Mouse (Mus musculus): ENCODE measurements around the gene Best2. TPM values are rescaled to one million over a fixed set of nuclear protein-coding genes. Genes with fewer than 3 reads are reported as not detected.
A peak's percentile ranks its signal among the peaks of the same experiment; 100 is the strongest.

Gene Best2
- polyA plus RNA-seq, 1 experiment from 2014 or later, result not detected

DNA sequence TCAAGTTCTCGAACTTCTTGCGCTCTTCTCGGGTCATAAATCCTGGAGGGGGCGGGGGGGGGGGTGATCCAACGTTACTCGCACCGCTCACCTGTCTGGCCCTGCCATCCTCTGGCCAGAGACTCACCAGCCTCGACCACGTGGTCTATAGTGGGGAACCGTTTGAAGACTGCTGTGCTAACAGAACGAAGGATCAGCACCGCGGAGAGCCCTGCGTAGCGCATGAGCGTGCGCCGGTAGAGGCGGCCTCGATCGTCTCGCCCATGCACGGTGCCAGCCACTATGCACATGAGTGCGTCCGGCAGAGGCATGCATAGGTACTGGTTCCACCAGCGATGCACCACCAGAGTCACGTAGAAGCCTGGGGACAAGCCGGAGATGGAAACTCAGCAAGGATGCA is 3.1 kb downstream of the Best2 start:
- H3K9me3 ChIP-seq (ENCODE audit: control insufficient read depth, low read length), result no peaks in the 10 kb centered on the region
- H3K36me3 ChIP-seq (ENCODE audit: control insufficient read depth, insufficient read depth, low read length), result no peaks in the 10 kb centered on the region
- no peaks in the 10 kb centered on the region for H3K4me1 ChIP-seq (replicated peaks; ENCODE audit: control insufficient read depth, insufficient read depth, low read length)
- ATAC-seq (replicated peaks; ENCODE audit: low FRiP score, low TSS enrichment, low read depth) (no peak), DNase-seq (ENCODE audit: low spot score) (no peak)
- H3K4me2 ChIP-seq (ENCODE audit: low read length), result no peak overlapping the region
- peaks cover 53% of the 10 kb centered on the region for H3K27me3 ChIP-seq (replicated peaks; ENCODE audit: control insufficient read depth, insufficient read depth, low read length)
- no peak overlapping the region for H3K4me3 ChIP-seq (ENCODE audit: low read depth, low read length)
- no peak overlapping the region for H3K9ac ChIP-seq (ENCODE audit: low read length)
- WGBS, result 12% methylated on average over 28 of the region's 28 CpGs
- no peak overlapping the region for H3K27ac ChIP-seq (ENCODE audit: low read depth)

DNA sequence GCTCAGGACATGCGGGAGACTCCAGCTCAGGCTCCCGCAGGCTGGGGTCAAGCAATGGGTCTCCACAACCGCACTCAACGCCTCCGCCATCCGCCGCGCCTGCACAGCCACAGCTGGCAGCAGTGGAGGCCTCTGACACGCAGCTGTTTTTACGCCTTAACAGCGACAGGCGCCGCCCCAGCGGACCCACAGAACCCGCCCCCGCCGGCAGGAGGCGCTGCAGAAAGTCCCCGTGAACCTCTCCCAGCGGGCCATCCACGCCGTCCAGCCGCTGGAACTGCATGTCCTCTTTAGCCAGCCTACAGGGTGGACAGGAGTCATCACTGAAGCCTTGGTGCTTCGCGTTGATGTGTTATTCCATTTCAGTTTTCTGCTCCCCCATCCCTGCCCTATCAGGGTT is 6.6 kb downstream of the Best2 start:
- Histone ChIP-seq H3K4me1 (replicated peaks; ENCODE audit: control insufficient read depth, insufficient read depth, low read length) (no peaks in the 10 kb centered on the region), H3K4me2 (ENCODE audit: low read length) (no peak overlapping the region), H3K4me3 (ENCODE audit: low read depth, low read length) (no peak overlapping the region), H3K27me3 (replicated peaks; ENCODE audit: control insufficient read depth, insufficient read depth, low read length) (peaks cover 38% of the 10 kb centered on the region), H3K36me3 (ENCODE audit: control insufficient read depth, insufficient read depth, low read length) (0 out of 2 replicates have a peak, but pooled peaks cover 3% of the 10 kb centered on the region), H3K9me3 (ENCODE audit: control insufficient read depth, low read length) (no peaks in the 10 kb centered on the region), H3K9ac (ENCODE audit: low read length) (no peak overlapping the region), H3K27ac (ENCODE audit: low read depth) (no peak overlapping the region)
- DNase-seq (ENCODE audit: low spot score) (peak; percentile 68), ATAC-seq (replicated peaks; ENCODE audit: low FRiP score, low TSS enrichment, low read depth) (no peak)
- WGBS, result 20% methylated on average over 25 of the region's 25 CpGs

DNA sequence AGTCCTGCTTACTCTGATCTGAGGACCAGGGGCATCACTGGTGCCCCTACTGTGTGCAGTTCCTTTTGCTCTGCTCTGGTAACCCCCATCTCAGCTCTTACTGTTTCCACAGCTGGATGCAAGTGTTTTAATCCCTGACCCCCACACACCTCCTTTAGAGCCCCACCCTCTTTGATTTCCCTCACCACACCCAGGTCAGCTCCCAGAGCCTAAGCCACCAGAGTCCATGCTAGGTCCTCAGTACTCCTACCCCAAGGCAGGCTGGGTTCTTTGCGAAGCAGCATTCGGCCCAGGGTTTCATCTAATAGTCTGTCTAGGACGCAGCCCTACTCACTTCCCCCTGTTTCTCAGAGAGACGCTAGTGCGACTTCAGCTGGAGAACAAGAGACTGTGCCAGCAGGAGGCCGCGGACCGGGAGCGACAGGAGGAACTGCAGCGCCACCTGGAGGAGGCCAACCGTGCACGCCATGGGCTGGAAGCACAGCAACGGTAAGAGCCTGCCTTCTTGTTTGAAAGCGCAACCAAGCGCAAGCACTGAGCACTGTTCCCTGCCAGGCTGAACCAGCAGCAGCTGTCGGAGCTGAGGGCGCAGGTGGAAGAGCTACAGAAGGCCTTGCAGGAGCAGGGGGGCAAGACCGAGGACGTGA is 16.6 kb downstream of the Best2 start:
- no peak overlapping the region for H3K9ac ChIP-seq (ENCODE audit: low read length)
- 0 out of 2 replicates have a peak, but pooled peaks cover 5% of the 10 kb centered on the region for H3K36me3 ChIP-seq (ENCODE audit: control insufficient read depth, insufficient read depth, low read length)
- no peak overlapping the region for H3K4me3 ChIP-seq (ENCODE audit: low read depth, low read length)
- DNase-seq (ENCODE audit: low spot score) (peak; percentile 93), ATAC-seq (replicated peaks; ENCODE audit: low FRiP score, low TSS enrichment, low read depth) (peak; percentile 70)
- no peaks in the 10 kb centered on the region for H3K9me3 ChIP-seq (ENCODE audit: control insufficient read depth, low read length)
- no peaks in the 10 kb centered on the region for H3K4me1 ChIP-seq (replicated peaks; ENCODE audit: control insufficient read depth, insufficient read depth, low read length)
- WGBS, result 13% methylated on average over 19 of the region's 19 CpGs
- H3K4me2 ChIP-seq (ENCODE audit: low read length), result peak overlapping the region; percentile 11; the same call in 1 of the 2 replicates
- no peaks in the 10 kb centered on the region for H3K27me3 ChIP-seq (replicated peaks; ENCODE audit: control insufficient read depth, insufficient read depth, low read length)
- no peak overlapping the region for H3K27ac ChIP-seq (ENCODE audit: low read depth)

DNA sequence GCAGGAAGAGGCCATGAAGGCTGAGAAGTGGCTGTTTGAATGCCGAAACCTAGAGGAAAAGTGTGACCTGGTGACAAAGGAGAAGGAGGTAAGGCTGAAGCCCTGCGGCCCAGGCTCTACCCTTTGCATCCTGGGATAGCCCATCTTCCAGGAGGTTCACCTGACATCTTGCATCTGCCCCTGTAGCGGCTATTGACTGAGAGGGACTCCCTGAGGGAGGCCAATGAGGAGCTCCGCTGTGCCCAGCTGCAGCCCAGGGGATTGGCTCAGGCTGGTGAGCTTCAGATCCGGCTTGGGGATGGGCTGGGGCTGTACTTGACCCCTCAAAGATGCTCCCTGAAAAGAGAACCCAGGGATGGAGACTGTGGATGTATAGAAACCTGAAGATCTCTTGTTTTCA is 17.4 kb downstream of the Best2 start:
- Histone ChIP-seq H3K4me3 (ENCODE audit: low read depth, low read length) (no peak overlapping the region), H3K36me3 (ENCODE audit: control insufficient read depth, insufficient read depth, low read length) (no peaks in the 10 kb centered on the region), H3K27me3 (replicated peaks; ENCODE audit: control insufficient read depth, insufficient read depth, low read length) (no peaks in the 10 kb centered on the region), H3K27ac (ENCODE audit: low read depth) (no peak overlapping the region), H3K9ac (ENCODE audit: low read length) (no peak overlapping the region), H3K4me1 (replicated peaks; ENCODE audit: control insufficient read depth, insufficient read depth, low read length) (no peaks in the 10 kb centered on the region), H3K4me2 (ENCODE audit: low read length) (no peak overlapping the region), H3K9me3 (ENCODE audit: control insufficient read depth, low read length) (no peaks in the 10 kb centered on the region)
- no peak for ATAC-seq (replicated peaks; ENCODE audit: low FRiP score, low TSS enrichment, low read depth)
- 86% methylated on average over 5 of the region's 5 CpGs for WGBS
- no peak for DNase-seq (ENCODE audit: low spot score)

DNA sequence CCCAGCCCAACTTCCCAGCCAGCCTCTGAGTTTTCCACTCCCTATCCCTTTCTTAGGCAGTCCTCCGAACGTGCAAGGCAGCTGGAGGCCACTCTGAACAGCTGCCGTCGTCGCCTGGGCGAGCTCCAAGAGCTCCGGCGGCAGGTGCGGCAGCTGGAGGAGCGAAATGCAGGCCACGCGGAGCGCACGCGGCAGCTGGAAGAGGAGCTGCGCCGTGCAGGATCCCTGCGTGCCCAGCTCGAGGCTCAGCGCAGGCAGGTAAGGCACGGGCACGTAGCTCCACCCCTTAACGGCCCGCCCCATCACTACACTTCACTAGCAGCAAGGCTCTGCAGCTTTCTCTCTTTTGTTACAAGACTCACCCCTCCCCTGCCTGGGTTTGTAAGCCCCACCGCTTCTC is 18.7 kb downstream of the Best2 start:
- no peaks in the 10 kb centered on the region for H3K9me3 ChIP-seq (ENCODE audit: control insufficient read depth, low read length)
- H3K4me1 ChIP-seq (replicated peaks; ENCODE audit: control insufficient read depth, insufficient read depth, low read length), result no peaks in the 10 kb centered on the region
- no peaks in the 10 kb centered on the region for H3K36me3 ChIP-seq (ENCODE audit: control insufficient read depth, insufficient read depth, low read length)
- no peak overlapping the region for H3K4me3 ChIP-seq (ENCODE audit: low read depth, low read length)
- ATAC-seq (replicated peaks; ENCODE audit: low FRiP score, low TSS enrichment, low read depth) (no peak), DNase-seq (ENCODE audit: low spot score) (no peak)
- no peak overlapping the region for H3K4me2 ChIP-seq (ENCODE audit: low read length)
- 35% methylated on average over 25 of the region's 25 CpGs for WGBS
- no peak overlapping the region for H3K27ac ChIP-seq (ENCODE audit: low read depth)
- no peaks in the 10 kb centered on the region for H3K27me3 ChIP-seq (replicated peaks; ENCODE audit: control insufficient read depth, insufficient read depth, low read length)
- H3K9ac ChIP-seq (ENCODE audit: low read length), result no peak overlapping the region

DNA sequence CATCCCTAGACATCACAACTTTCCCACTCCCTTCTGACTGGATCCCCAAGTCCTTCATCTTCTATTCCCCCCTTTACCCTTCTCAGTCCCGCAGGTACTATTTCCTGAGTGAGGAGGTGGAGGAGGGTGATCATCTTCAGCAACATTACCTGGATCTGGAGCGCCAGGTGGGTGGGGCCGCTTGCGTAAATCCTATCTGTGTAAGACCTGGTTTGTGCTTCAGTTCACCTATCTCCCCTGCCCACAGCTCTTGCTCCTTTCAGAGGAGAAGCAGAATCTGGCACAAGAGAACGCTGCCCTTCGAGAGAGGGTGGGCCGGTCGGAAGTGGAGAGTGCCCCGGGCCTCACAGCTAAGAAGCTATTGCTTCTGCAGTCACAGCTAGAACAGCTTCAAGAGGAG is 20.0 kb downstream of the Best2 start:
- Histone ChIP-seq H3K9me3 (ENCODE audit: control insufficient read depth, low read length) (no peaks in the 10 kb centered on the region), H3K4me1 (replicated peaks; ENCODE audit: control insufficient read depth, insufficient read depth, low read length) (0 out of 2 replicates have a peak, but pooled peaks cover 3% of the 10 kb centered on the region), H3K27ac (ENCODE audit: low read depth) (no peak overlapping the region), H3K4me2 (ENCODE audit: low read length) (no peak overlapping the region), H3K4me3 (ENCODE audit: low read depth, low read length) (no peak overlapping the region), H3K9ac (ENCODE audit: low read length) (no peak overlapping the region), H3K27me3 (replicated peaks; ENCODE audit: control insufficient read depth, insufficient read depth, low read length) (no peaks in the 10 kb centered on the region), H3K36me3 (ENCODE audit: control insufficient read depth, insufficient read depth, low read length) (no peaks in the 10 kb centered on the region)
- DNase-seq (ENCODE audit: low spot score) (no peak), ATAC-seq (replicated peaks; ENCODE audit: low FRiP score, low TSS enrichment, low read depth) (no peak)
- WGBS, result 87% methylated on average over 9 of the region's 9 CpGs

DNA sequence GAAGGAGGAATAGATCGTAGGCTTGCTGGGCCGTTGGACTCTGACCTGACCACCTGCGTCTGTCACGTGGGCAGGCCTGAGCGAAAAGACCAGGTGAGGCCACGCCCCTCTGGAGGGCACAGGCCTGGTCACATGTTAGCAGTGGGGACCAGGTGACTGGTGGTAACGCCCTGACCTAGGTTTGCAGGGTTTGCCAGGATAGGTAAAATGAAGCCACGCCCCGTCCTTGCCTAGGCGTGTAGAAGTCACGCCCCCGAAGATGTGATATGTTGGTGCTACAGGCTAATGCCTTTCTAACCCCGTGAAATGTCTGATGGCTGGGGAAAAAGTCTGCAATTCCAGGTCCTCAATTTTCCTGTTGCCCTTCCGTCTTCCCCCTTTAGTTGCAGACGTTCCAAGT is 23.5 kb downstream of the Best2 start:
- Histone ChIP-seq H3K4me1 (replicated peaks; ENCODE audit: control insufficient read depth, insufficient read depth, low read length) (peaks cover 3% of the 10 kb centered on the region; the same call in 1 of the 2 replicates), H3K27me3 (replicated peaks; ENCODE audit: control insufficient read depth, insufficient read depth, low read length) (0 out of 2 replicates have a peak, but pooled peaks cover 11% of the 10 kb centered on the region), H3K4me3 (ENCODE audit: low read depth, low read length) (peak overlapping the region; percentile 60), H3K27ac (ENCODE audit: low read depth) (peak overlapping the region; percentile 86), H3K9me3 (ENCODE audit: control insufficient read depth, low read length) (no peaks in the 10 kb centered on the region), H3K4me2 (ENCODE audit: low read length) (peak overlapping the region; percentile 94), H3K36me3 (ENCODE audit: control insufficient read depth, insufficient read depth, low read length) (no peaks in the 10 kb centered on the region), H3K9ac (ENCODE audit: low read length) (peak overlapping the region; percentile 69)
- WGBS, result 1% methylated on average over 15 of the region's 15 CpGs
- ATAC-seq (replicated peaks; ENCODE audit: low FRiP score, low TSS enrichment, low read depth) (peak; percentile 77), DNase-seq (ENCODE audit: low spot score) (no peak)

DNA sequence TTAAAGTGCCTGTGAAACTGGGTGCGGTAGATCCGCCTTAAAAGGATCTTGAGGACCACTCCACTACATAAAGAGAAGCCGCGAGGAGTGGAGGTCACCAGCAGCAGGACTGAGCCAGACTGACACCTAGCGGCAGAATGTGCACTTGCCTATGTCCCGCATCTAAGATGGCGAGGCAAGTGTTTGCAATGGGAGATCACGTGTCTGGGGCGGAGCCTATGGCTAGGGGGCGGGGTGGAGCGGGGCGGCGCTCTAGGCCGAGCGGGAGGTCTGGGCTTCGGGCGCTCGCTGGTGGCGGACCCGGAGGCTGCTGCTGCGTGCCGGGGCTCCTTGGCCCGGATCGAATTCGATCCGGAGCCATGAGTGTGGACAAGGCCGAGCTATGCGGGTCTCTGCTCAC is 24.0 kb downstream of the Best2 start, which contains the start of gene Hook2:
TSS of gene Hook2 (plus strand) at position 255 of the 400 bp plus-strand sequence.
- ATAC-seq (replicated peaks; ENCODE audit: low FRiP score, low TSS enrichment, low read depth), result peak; percentile 88
- DNase-seq (ENCODE audit: low spot score), result peak; percentile 99
- Histone ChIP-seq H3K4me1 (replicated peaks; ENCODE audit: control insufficient read depth, insufficient read depth, low read length) (peaks cover 7% of the 10 kb centered on the region; the same call in 1 of the 2 replicates), H3K27ac (ENCODE audit: low read depth) (peak within 1 kb of the TSS; percentile 86), H3K36me3 (ENCODE audit: control insufficient read depth, insufficient read depth, low read length) (no peaks in the 10 kb centered on the region), H3K4me2 (ENCODE audit: low read length) (peak within 1 kb of the TSS; percentile 94), H3K4me3 (ENCODE audit: low read depth, low read length) (peak within 1 kb of the TSS; percentile 60), H3K9me3 (ENCODE audit: control insufficient read depth, low read length) (no peaks in the 10 kb centered on the region), H3K9ac (ENCODE audit: low read length) (peak within 1 kb of the TSS; percentile 69), H3K27me3 (replicated peaks; ENCODE audit: control insufficient read depth, insufficient read depth, low read length) (0 out of 2 replicates have a peak, but pooled peaks cover 11% of the 10 kb centered on the region)
- under 1% methylated on average over 28 of the region's 28 CpGs for WGBS

DNA sequence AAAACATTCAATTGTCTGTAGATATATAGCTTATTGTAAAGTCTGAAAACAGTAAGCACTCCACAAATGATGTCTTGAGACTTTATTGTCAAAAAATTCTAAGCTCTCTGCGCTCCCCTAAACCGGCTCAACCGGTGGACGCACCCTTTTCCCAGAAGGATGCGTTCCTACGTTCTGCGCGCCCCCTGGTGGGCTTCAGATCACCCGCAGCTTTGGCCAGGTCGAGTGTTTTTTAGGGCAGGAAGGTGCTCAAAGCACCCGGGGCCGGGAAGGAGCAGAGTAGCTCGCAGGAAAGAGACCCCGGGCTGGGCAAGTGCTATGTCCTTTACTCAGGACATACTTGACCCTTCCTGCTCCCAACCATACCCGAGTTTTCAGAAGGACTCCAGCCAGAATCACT is 24.5 kb downstream of the Best2 start:
- no peaks in the 10 kb centered on the region for H3K9me3 ChIP-seq (ENCODE audit: control insufficient read depth, low read length)
- H3K36me3 ChIP-seq (ENCODE audit: control insufficient read depth, insufficient read depth, low read length), result no peaks in the 10 kb centered on the region
- peaks cover 12% of the 10 kb centered on the region for H3K4me1 ChIP-seq (replicated peaks; ENCODE audit: control insufficient read depth, insufficient read depth, low read length)
- peak; percentile 63 for ATAC-seq (replicated peaks; ENCODE audit: low FRiP score, low TSS enrichment, low read depth)
- under 1% methylated on average over 15 of the region's 15 CpGs for WGBS
- peak overlapping the region; percentile 94 for H3K4me2 ChIP-seq (ENCODE audit: low read length)
- peak; percentile 97 for DNase-seq (ENCODE audit: low spot score)
- H3K9ac ChIP-seq (ENCODE audit: low read length), result peak overlapping the region; percentile 69
- 0 out of 2 replicates have a peak, but pooled peaks cover 11% of the 10 kb centered on the region for H3K27me3 ChIP-seq (replicated peaks; ENCODE audit: control insufficient read depth, insufficient read depth, low read length)
- peak overlapping the region; percentile 86 for H3K27ac ChIP-seq (ENCODE audit: low read depth)
- peak overlapping the region; percentile 60 for H3K4me3 ChIP-seq (ENCODE audit: low read depth, low read length)

Measured in intestine, embryonic 14.5 days (tissue).